ENCODE assay signal across 9 mouse cellular contexts in genomic region chr4:136324226-136324625, GRCm38 (mm10). TPM values are rescaled to one million over a fixed set of nuclear protein-coding genes. Genes with fewer than 3 reads are reported as not detected.
DNase-seq lines count a peak whose midpoint lies in the region; ATAC-seq and TF ChIP-seq lines count a peak whose summit lies in the region.
"Had no signal": no experiment of that assay in that cellular context is flagged by ENCODE, and none has a peak within 500 bp of the region (broad histone marks: within the 10 kb centered on the region; RNA-seq: fewer than 3 reads in every experiment).

No protein-coding gene starts in this region.

- no peaks in the 10 kb centered on the region for H3K4me1 ChIP-seq in stomach, postnatal 0 days (replicated peaks; ENCODE audit: control insufficient read depth, insufficient read depth)
- H3K4me1 ChIP-seq: forebrain, embryonic 12.5 days had no signal

- peak; percentile 55 for DNase-seq in gastrocnemius, adult 2 months
- no peak for DNase-seq in gastrocnemius, postnatal 36 days
- DNase-seq in urinary bladder, postnatal 14 days (ENCODE audit: low spot score): peak; percentile 25
- DNase-seq in urinary bladder, postnatal 36 days (ENCODE audit: low spot score in 2 of 2): no peak
- peak; percentile 25 for DNase-seq in induced T-regulatory cell, adult 2 months (ENCODE audit: low read depth)
- no peak for DNase-seq in stomach, postnatal 0 days (ENCODE audit: low spot score)
- DNase-seq in layer of hippocampus, adult 18-20 months (ENCODE audit: low spot score in 2 of 2): no peak
- no peak for DNase-seq in layer of hippocampus, postnatal 14 days (ENCODE audit: low spot score in 2 of 2)

- H3K4me3 ChIP-seq in gastrocnemius, adult 2 months: no peak overlapping the region
- H3K4me3 ChIP-seq in stomach, postnatal 0 days (ENCODE audit: low read depth, low read length): no peak overlapping the region
- H3K4me3 ChIP-seq: forebrain, embryonic 12.5 days had no signal

- peak overlapping the region; percentile 53 for H3K27ac ChIP-seq in gastrocnemius, adult 2 months
- no peak overlapping the region for H3K27ac ChIP-seq in stomach, postnatal 0 days (replicated peaks)
- H3K27ac ChIP-seq: forebrain, embryonic 12.5 days had no signal

- peaks cover 7% of the 10 kb centered on the region for H3K36me3 ChIP-seq in stomach, postnatal 0 days (ENCODE audit: control insufficient read depth, insufficient read depth, low read length)

- TF ChIP-seq EP300 in stomach, postnatal 0 days (optimal IDR thresholded peaks at IDR 0.05): no peak

- H3K9me3 ChIP-seq in stomach, postnatal 0 days (ENCODE audit: control insufficient read depth, low read length): no peaks in the 10 kb centered on the region
- H3K9me3 ChIP-seq: forebrain, embryonic 12.5 days had no signal

- no peak overlapping the region for H3K4me2 ChIP-seq in stomach, postnatal 0 days (replicated peaks; ENCODE audit: low read depth)
- H3K4me2 ChIP-seq: forebrain, embryonic 12.5 days had no signal

- TF ChIP-seq CTCF in gastrocnemius, adult 2 months (IDR thresholded peaks at IDR 0.05): peak; percentile 75
- TF ChIP-seq CTCF in stomach, postnatal 0 days (IDR thresholded peaks at IDR 0.05; ENCODE audit: low read depth): peak; percentile 68

- no peak overlapping the region for H3K9ac ChIP-seq in stomach, postnatal 0 days (ENCODE audit: low read length)
- H3K9ac ChIP-seq: forebrain, embryonic 12.5 days had no signal

- H3K27me3 ChIP-seq in stomach, postnatal 0 days (ENCODE audit: control insufficient read depth, insufficient read depth, low read length): no peaks in the 10 kb centered on the region
- H3K27me3 ChIP-seq: forebrain, embryonic 12.5 days had no signal

- intact Hi-C loops in gastrocnemius, adult 2 months (cut with DNase I): loop anchor here (1.0 to 2.0 kb wide), 3 partner anchors 63 to 117 kb away; no protein-coding TSS in a partner anchor
- intact Hi-C loops in gastrocnemius, postnatal 36 days (cut with DNase I): loop anchor here (2.0 to 5.0 kb wide), 3 partner anchors 65 to 122 kb away; no protein-coding TSS in a partner anchor

- ATAC-seq in stomach, postnatal 0 days (ENCODE audit: low FRiP score, low TSS enrichment): no peak

- WGBS in stomach, postnatal 0 days: 45% methylated on average over 2 of the region's 2 CpGs

RNA-seq across cellular contexts. Expression of gene Hnrnpr, which starts 13.5 kb away (rescaled TPM):
- 10 to 100 TPM; 20.9 to 27.0 TPM for total RNA-seq in gastrocnemius, adult 2 months (2021)
- total RNA-seq in gastrocnemius, postnatal 36 days (2021): 10 to 100 TPM; 16.4 to 21.1 TPM
- polyA plus RNA-seq in stomach, postnatal 0 days (2015; fragmentation: Nextera tagmentation; extraction: Ambion mirVana): 54.2 and 54.8 TPM in 2 replicates
- total RNA-seq in layer of hippocampus, adult 18-20 months (2021): 10 to 100 TPM; 82.8 to 88.6 TPM
- total RNA-seq in layer of hippocampus, postnatal 14 days (2021): 10 to 100 TPM; 97.3 to 99.9 TPM

RNA-seq across cellular contexts. Expression of gene Zfp46, which starts 39.7 kb away (rescaled TPM):
- total RNA-seq in gastrocnemius, adult 2 months (2021): 10 to 100 TPM; 21.0 to 36.7 TPM
- 10 to 100 TPM; 19.7 to 22.4 TPM for total RNA-seq in gastrocnemius, postnatal 36 days (2021)
- 8.8 and 9.0 TPM in 2 replicates for polyA plus RNA-seq in stomach, postnatal 0 days (2015; fragmentation: Nextera tagmentation; extraction: Ambion mirVana)
- 10 to 100 TPM; 34.2 to 34.6 TPM for total RNA-seq in layer of hippocampus, adult 18-20 months (2021)
- 10 to 100 TPM; 69.9 to 74.4 TPM for total RNA-seq in layer of hippocampus, postnatal 14 days (2021)

Comparison
In these comparisons a context has a peak if more than half of its experiments do, and no peak if none do; other contexts are left out.
1. DNase-seq: peak in gastrocnemius, adult 2 months (single experiment), urinary bladder, postnatal 14 days (single experiment) and induced T-regulatory cell, adult 2 months (single experiment); none in gastrocnemius, postnatal 36 days (0 of 2), urinary bladder, postnatal 36 days (0 of 2), stomach, postnatal 0 days (single experiment), layer of hippocampus, adult 18-20 months (0 of 2) and layer of hippocampus, postnatal 14 days (0 of 2).